Mouse (Mus musculus) lung, adult 10 weeks (tissue): Measurements from ENCODE around the gene Commd8. TPM values are rescaled to one million over a fixed set of nuclear protein-coding genes. Genes with fewer than 3 reads are reported as not detected.

ENCODE experiments used
- polyA plus RNA-seq: library from polyadenylated mRNA; stranded (reverse); fragments of 350-450 nt; fragmentation: Illumina TruSeq; extraction: RNeasy Lipid Tissue Mini Kit (QIAGEN cat#74804); gene quantifications from one replicate; pipeline ENCODE4 v1.2.3, GENCODE M21; 2014; ENCODE audit warnings: low read depth, low replicate concordance; ENCODE audit not compliant: insufficient read depth

Commd8 gene
- polyA plus RNA-seq: 63.3 TPM

GRCm38 (mm10) chr5:72167594-72168284 is at the start of gene Commd8:
Gene Commd8, minus strand, starts transcription at chr5:72168189.

